Mouse (Mus musculus): ENCODE measurements at regions not wholly inside any gene's neighbourhood (a gene's known extent, or its start where the extent isn't known, plus 50 kb on each side); places are given as distances from the start of the nearest gene placed in this dataset.
"Not testable (repeated sequence)": the region's sequence is repeated elsewhere in the genome, so short reads cannot be mapped to it uniquely, and the experiment has no call there.

DNA sequence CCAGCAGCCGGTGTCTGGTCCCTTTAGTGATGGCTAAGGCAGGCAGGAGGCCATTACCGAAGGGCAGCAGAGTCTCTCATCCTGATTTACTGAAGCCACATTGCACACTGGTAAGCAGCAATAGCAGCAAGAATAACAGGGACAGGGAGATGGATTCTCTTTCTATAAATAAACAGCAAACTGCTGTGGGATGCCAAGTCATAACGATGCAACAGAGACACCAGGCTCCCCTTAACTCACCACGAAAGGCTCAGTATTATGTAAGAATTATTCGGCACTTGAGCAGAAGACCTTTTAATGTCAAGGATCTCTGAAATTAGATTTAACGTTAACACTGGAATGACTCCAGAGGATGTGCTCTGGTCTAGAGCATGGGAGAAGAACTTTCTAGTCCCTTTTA lies 202.1 kb downstream of the Ddx10 start:
- no peak for DNase-seq

DNA sequence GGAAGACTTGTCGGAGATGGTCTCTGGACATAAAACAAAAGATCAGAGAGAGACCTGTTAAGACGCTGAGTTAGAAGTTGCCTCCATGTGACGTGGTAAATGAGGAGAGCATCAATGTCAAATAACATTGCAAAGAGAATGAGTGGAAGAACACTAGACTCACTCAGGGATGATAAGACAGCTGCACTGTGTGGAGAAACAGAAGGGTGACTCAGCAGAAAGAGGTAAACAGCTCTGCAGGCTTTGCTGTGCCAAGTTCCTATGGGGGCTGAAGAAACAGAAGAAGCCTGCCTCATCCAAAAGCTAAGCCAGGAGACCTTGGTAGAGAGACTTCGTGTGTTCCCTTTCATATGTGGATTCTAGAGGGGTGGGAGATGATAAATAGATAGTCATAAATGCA lies 214.1 kb downstream of the Ddx10 start:
- no peak for DNase-seq

DNA sequence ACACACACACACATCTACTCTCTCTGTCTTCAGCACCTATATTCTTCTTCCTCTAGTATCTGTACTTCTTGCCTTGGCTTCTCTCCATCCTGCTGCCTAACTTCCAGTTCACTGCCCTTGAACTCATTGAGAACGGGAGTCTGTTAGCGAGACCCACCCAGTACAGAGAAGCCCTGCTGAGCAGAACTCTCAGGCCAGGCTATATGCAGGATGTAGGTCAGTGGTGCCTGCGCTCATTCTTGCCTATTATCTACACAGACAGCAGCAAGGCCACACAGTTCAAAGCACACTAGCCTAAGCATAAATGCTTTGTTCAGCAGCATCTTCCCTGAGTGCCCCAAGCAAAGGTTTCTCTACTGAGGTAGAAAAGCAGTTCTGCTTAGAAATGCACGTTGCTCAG lies 225.8 kb downstream of the Ddx10 start:
- no peak for DNase-seq

DNA sequence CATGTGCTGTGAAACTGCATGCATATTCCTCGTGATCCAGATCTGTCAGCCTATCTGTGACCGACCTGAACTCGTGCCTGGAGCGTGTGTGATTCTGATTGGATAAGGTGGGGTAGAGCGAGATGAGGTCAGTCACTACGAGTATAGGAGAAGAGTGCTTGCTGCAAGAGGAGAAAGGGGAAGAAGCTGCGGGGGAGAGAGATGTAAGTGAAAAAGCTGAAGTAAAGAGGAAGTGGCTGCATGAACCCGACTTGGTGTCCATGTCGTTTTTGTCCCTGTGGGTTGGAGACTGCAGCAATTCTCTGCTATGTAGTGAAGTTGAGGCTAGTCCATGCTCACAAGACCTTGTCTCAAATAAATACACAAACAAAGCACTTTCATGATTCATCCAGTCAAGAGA lies 237.1 kb downstream of the Ddx10 start:
- no peak for DNase-seq

DNA sequence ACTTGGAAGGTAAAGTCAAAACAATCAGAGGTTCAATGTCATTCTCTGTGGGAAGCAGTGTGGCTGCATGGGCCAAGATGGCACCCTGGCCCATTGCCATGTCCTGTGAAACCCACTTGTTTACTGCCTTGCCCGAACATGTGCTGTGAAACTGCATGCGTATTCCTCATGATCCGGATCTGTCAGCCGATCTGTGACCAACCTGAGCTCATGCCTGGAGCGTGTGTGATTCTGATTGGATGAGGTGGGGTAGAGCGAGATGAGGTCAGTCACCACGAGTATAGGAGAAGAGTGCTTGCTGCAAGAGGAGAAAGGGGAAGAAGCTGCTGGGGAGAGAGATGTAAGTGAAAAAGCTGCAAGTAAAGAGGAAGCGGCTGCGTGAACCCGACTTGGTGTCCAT lies 240.5 kb downstream of the Ddx10 start:
- no peak for DNase-seq

DNA sequence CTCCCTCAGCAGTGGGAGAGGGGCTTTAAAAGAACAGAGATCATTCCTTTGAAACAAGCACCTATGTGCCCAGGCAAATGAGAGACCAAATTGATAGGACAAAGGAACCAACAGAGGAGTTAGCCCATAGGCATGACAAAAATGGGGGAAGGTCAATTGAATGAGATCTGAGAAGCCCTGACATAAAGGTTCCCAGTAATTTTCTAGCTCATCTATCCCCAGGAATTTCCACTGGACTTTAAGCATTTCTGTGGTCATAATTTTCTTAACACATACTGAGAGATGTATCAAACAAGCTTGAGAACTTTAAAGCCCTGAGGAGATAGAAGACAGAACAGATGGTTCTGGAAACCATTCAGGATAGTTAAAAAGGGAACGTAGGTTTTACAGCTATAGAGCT lies 241.8 kb downstream of the Ddx10 start:
- DNase-seq, result no peak

DNA sequence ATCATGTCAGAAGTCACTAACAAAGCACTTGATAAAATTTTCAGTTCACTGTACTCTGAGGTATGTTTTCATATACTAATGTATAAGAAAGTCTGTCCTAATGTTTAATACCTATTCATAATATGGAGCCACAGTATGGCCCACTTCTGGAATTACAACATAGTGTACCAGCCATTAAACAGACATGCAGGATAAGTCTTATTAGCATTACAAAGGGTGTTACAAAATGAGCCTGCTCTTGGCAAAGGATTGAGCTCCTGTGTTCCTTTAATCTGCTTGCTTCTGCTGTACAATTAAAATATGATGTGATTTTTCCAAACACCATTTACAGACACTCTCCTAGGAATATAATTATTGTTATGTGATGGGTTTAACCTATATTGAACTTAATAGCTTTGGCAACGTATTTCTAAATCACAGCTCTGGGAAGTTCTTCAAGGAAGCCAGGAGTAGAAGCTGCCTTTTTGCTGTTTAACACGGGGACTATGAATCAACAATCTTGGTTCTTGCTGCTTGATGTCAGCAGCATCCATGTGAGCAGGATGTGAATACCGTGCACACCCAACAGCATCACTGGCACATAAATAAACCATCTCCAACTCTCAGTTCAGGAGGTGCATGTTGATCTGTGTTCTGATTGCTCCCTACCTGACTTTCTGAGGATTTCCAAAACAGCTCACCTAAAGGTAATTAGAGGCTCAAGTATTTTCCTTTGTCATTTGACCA lies 243.4 kb downstream of the Ddx10 start:
- no peak for DNase-seq

DNA sequence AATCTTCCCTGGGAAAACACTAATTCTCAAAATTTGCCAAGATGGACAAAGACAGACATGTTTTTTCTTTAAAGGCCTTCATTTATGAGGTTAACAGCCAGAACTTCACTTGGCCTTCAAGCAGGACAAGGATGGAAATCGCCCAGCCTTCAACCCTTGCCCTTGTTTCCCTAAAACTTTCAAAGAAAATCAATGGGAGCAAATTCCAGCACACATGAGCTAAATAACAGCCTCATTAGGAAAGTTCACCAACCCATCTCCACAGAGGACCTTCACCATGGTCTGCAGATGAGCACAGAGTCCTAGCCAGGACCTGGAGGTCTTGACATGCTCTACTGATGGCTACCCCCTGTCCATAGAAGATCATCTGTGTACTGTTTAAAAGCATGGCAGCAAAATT lies 271.8 kb downstream of the Ddx10 start:
- no peak for DNase-seq

DNA sequence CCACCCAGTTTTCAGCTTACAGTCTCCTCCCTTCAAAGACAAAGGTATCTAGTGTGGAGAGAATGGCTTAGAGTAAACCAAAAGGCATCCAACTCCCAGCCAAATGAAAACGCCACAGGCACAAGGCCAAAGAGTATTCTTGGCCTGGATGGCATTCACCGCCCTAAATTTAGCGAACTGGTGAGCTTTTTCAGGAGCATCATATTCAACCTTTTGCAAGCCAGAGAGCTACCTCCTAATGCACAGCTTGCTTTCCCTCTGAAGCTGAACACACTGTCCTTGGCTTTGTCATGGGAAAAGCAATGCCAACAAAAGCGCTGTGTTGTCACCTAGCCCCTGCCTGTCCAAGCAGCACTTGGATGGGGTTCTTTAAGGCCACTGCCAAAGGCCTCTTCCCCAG lies 282.2 kb downstream of the Ddx10 start:
- DNase-seq, result no peak

DNA sequence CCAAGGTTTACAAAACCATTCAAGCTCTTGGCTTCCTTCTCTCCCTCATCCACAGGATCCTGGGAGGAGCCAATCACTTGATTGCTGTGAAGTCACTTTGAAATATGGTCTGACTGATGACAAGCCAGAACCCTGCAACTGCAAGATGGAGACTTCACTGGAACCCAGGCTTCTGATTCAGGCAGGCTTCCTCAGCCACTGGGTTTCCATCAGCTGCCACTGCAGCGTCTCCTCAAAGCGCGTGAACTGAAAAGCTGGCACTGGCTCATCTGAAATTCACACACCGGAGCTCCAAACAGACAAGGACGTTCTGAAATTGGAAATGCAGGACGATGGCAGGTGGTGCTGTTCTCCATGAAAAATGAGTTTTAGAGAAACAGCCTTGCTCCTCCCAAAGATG lies 280.1 kb upstream of the AI593442 start:
- DNase-seq, result peak; percentile 10

DNA sequence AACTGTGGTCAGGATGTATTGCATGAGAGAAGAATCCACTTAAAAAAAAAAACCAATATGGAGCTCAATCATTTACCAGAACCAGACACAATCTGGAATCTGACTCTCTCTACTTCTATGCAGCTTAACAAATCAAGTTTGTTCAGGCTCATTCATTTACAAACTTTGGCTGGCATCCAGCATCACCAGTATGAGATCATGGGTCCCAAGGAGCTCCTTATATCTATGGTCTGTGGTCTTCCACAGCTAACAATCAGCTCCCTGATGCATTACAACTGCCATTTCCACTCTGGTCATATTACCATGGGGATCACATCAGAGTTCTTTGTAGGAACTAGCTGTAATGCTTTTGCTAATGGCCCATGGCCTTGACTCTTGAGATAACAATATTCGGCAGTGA lies 277.7 kb upstream of the AI593442 start:
- DNase-seq, result no peak

DNA sequence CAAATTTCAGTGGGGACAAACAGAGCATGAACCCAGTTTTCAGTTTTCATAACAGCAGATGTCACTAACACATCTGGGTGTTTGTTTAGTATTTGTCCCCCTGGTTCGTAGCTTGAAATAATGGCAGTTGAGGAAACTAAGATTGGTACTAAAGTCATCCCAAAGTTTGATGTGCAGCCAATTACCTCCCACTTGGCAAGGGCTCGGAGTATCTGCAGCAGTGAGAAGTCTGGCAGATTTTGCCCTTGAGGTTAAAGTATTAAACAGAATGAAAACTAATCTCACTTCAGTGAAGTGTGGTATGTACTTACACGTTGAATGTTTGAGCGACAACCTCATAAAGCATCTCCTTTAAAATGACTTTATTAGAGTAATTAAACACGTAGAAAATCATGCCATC lies 264.5 kb upstream of the AI593442 start:
- no peak for DNase-seq

DNA sequence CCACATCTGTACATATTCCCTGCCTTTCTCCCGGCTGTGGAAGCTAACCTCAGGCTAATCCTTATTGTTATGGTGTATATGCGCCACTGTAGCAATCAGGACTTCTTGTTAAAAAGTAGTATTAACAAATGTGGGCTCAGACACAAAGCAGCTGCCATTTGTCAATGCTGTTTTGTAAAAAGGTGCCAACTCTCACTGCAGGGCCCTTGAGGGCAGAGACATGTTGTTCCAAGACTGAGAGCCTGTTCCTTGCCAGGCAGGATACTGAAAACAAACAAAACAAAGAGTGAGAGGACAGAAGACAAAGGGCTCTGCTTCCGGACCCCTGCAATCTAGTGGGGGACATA lies 262.0 kb upstream of the AI593442 start:
- no peak for DNase-seq

DNA sequence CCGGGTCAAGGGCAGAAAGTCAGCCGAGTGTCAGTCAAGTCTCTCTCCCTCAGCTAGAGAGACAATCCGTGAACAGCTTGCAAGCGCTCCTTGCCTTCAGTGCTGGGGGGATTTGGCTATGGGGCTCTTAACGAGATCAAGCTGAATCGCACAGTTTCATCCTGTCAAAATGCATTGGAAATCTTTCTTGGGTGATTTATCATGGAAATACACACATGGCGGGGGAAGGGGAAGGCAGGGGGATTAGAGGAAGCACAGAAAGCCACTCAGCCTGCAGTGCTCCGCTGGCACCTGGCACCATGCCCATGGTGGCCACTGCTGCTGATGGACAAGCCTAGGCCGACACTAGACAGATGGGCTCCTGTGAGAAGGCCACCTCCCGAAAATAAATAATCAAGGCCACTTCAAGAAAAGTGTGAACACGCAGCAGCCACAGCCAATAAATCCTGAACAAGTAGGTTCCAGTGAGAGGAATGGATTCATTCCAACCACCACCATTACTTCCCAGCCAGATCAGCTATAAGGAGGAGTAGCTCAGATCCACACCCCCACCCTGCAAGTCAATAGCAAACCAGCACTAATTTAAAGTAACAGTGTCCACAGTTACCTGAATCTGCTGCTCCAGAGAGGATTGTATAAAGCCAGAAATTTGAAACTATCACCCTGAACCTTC lies 261.5 kb upstream of the AI593442 start:
- no peak for DNase-seq

DNA sequence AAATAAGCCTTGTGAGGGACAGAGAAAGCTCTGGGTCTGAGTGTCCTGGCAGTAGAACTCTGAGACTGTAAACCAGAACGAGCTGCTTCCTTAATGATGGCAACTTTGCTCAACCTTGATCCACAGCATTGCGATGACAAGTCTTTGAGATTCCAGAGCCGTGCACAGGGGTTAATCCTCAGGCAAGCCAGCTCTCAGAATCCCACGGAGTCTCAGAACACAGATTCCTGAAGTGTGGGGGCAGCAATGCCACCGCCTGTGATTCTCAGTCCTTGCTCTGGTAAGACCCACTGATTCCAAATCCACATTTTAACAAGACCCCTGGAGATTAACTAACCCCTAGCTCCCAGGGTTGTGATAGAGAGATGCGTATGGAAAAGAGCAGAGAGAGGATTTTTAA lies 255.5 kb upstream of the AI593442 start:
- no peak for DNase-seq

DNA sequence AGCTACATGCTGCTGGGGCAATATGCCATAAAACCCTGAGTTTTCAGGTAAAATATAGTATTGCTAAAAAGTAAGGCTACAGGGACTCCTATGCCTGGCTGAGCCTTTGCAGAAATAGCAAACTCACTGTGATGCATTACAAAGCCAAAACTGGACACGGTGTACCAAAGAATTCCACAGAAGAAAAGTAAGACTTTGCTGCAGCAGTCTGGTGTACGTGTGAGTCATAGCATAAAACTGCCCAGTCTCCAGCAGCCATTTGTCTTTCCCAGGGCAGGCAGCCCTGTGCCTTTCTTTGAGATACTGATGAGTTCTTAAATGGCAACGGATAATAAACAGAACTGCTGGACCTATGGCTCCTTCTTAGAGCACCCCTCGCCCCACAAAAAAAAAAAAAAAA lies 237.9 kb upstream of the AI593442 start:
- no peak for DNase-seq

DNA sequence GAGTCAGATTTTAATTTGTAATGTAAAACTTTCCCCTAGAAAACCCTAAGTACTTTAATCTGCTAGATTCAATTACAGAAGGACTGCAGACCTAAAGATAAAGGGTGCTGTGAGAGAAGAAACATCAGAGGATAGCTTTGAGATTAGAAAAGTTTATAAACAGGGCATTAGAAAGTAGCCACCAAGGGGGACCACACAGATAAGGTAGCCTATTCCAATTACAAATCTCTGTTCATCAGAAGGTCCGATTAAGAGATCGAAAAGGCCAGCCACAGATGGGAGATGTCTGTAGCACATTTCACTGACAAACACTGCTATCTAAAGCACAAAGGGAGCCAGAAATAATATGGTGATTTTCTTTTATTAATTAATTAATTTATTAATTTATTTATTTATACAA lies 209.1 kb upstream of the AI593442 start:
- DNase-seq, result not testable (repeated sequence)

DNA sequence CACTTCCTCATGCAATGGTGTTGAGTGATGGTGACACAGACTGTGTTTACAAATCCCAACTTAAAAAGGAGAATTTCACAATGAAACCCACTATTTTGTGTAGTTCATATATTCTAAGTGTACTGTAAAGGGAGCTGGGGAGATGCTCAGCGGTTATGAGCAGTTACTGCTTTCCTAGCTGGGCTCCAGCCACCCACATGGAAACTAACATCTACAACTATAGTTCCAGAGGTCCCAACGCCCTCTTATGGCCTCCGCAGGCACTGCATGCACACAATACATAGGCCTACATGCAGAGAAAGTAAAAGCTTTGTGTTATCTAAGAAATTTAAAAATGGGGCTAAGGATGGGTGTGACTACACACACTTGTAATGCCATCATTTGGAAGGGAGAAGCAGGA lies 208.4 kb upstream of the AI593442 start:
- not testable (repeated sequence) for DNase-seq

DNA sequence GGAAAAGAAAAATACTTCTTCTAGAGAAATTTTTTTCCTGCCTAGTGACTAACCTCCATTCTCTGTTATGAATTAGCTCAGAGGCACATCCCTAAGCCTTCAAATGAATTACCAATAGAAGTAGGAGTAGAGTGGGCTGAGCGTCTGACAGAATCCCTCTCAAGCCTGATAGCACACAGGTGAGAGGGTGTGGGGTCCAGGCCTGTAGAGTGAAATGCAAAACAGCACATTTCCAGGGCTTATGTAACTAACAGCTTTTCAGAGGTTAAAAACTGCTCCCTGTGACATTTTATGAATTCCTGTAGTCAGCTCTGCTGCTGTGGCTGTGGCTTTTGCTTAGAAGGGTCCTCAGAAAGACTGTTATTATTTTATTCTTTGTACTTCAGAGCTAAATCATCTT lies 187.7 kb upstream of the AI593442 start:
- no peak for DNase-seq

DNA sequence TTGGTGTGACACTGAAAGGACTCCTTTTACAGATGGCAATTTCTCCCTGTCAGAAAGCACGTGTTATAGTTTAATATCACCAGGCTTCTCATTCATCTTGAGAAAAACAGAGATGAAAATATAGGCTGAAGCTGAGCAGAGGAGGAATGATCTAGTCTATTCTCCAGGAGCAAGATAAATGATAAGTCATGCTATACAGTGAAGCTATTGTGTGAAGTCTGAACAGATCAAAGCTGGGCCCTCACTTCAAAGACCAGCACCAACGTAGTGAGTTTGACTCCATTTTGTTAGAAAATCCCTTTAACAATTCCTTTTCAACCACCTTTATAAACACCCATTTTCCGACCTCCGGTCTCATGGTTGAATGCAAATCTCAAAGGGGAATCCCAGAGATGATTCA lies 180.7 kb upstream of the AI593442 start:
- DNase-seq, result no peak

DNA sequence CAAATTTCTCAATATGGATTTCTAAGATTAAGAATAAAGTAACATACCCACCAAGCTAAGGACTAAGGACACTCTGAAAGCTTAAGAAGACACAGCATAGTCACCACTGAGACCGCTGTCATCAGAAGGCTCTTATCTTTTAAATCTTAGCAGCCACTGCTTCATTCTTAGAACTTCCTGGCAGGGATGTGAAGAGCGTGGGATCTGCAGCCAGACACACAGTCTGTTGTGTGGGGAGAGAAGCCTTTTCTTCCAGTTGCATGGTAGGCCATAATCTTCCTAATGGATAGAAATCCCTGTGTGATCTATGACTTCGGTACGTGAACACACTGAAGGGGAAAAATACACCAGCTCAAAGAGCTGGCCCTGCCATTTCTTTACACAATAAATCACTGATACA lies 178.8 kb upstream of the AI593442 start:
- DNase-seq, result no peak

DNA sequence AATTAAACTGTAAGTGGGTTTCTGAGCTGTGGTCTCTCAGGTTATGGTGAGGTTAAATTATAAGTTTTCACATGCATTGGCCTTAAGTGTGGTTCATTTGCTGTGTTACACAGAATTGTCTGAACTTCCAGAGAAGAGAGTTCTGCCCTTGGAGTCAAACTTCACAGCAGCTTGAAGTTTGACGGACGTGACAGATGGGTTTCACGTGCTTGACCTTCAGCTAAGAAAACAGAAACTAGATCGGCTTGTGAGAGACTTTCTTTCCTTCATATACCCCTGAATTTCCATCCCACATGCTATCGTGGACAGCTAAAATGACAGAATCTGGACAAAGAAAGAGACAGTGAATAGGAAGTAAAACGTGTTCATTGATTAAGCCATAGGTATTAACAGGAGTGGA lies 173.8 kb upstream of the AI593442 start:
- no peak for DNase-seq

DNA sequence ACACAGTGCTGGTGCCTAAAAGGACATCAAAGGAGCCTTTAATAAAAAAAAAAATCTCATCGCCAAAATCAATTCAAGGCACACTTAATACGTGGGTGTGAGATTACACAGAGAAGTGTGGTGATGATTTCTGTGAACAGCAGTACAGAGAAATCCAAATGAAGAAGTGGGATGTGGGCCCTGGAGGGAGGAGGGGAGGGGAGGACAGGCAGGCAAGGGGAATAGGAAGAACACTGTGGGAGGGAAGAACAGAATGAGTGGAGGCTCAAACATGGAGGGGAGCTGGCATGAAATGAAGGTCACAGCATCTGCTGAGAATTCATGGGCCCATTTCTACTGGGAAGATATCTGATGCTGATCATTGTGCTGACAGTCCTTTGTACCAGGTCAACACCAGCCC lies 171.0 kb upstream of the AI593442 start:
- DNase-seq, result no peak

DNA sequence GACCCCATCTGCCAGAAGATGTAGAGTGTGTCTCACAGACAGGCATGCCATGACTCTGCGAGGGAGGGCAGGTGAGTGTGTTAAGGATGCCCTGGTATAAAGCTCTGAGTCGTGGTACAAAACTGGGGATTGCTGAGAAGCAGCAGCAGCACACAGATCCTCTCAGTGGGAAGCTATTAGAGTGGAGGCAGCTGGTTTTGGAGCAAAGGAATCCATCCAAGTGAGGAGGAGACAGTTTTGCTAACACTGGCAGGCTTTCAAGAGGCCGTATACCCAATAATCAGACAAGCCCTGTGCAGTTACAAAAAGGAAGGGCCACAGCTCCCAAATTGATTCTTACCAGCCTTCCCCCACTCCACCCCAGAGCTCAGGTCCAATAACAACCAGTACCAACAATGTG lies 170.4 kb upstream of the AI593442 start:
- no peak for DNase-seq

DNA sequence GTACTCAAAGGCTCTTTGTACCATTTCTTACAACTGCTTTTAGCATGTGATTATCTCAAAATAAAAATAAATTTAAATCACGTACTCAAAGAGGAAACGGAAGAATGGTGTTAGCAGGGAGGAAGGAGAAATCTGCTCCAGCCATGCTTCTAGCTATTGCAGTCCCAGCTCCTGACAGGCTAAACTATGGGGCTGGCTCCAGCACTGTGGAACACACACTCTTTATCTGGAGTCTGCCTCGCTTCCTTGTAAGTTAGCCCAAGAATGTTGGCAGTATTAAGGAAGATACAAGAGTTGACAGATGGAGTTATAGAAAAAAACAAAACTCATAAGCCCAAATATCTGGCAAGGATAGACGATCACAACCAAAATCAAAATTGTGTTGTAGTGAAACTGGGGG lies 161.5 kb upstream of the AI593442 start:
- no peak for DNase-seq
